Mouse (Mus musculus): ENCODE measurements around the gene Mospd3.
A peak's percentile ranks its signal among the peaks of the same experiment; 100 is the strongest.

The Mospd3 gene

GRCm38 (mm10) chr5:137574470-137574901 is 26.4 kb downstream of the Mospd3 start:
- no peak for DNase-seq (ENCODE audit: low spot score)

- DNase-seq (ENCODE audit: low spot score) = peak; percentile 46
These were observed 29.9 kb downstream of the Mospd3 start for GRCm38 (mm10) chr5:137570691-137571586.

DNA sequence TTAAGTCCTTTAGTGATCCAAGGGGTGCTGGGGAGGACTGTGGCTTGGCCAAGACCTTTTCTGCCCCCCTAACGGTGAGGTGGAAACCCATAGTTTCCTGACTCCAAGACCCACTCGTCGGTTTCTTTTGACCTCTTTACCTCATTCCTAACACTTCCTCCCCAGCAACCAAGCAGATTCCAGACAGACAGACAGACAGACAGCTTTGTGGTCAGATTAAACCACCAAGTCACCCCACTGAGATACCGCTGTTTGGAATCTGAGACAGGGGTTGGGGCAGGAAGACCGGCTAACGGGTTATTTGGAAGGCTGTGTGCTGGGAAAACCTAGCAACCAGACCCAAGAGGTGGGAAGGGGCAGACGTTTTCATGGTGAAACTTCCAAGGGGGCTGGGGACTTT is 30.7 kb downstream of the Mospd3 start:
- DNase-seq (ENCODE audit: low spot score) = no peak

GRCm38 (mm10) chr5:137569665-137570064 is 31.2 kb downstream of the Mospd3 start, which contains the start of gene Tfr2:
Tfr2 (plus strand) TSS chr5:137569840.
- peak; percentile 87 for DNase-seq (ENCODE audit: low spot score)

- DNase-seq (ENCODE audit: low spot score) = no peak
These were observed 31.8 kb downstream of the Mospd3 start for GRCm38 (mm10) chr5:137569031-137569430.

GRCm38 (mm10) chr5:137568223-137568798 is 32.5 kb downstream of the Mospd3 start:
- DNase-seq (ENCODE audit: low spot score) = no peak

DNA sequence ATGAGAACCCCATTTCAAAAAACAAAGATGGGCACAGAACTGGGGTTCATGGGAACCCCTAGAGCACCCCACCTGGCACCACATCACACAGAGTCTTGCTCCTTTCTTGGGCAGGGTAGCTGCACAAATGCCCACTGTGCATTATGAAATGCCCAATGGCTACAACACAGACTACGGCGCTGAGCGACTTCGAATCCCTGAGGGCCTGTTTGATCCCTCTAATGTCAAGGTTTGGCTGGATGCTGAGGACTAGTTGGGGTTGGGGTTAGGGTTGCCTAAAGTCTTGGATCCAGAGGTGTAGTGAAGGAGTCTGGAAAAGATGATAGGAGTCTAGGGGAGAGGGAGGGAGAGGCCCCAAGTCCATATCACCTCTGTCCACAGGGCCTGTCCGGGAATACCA is 34.4 kb downstream of the Mospd3 start:
- no peak for DNase-seq (ENCODE audit: low spot score)

- no peak for DNase-seq (ENCODE audit: low spot score)
These were observed 35.1 kb downstream of the Mospd3 start for GRCm38 (mm10) chr5:137565744-137566143.

- no peak for DNase-seq (ENCODE audit: low spot score)
These were observed 37.9 kb downstream of the Mospd3 start for GRCm38 (mm10) chr5:137562965-137563364.

DNA sequence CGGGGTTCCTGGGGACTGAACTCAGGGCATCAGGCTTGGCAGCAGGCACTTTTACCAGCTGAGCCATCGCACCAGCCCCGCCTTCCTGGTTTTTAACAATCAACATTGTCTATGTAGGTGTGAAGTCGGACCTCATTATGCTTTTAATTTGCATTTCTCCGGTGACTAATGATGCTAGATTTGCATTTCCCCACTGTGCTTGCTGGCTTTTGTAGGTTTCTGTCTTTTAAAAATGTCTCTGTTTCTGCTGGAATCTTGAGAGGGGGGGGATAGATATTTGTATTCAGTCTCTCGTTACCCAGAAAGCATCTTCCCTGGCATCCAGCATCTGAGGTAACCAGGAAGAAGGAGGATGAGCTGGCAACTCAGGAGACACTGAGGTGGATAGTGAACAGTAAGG is 39.3 kb downstream of the Mospd3 start:
- no peak for DNase-seq (ENCODE audit: low spot score)

DNA sequence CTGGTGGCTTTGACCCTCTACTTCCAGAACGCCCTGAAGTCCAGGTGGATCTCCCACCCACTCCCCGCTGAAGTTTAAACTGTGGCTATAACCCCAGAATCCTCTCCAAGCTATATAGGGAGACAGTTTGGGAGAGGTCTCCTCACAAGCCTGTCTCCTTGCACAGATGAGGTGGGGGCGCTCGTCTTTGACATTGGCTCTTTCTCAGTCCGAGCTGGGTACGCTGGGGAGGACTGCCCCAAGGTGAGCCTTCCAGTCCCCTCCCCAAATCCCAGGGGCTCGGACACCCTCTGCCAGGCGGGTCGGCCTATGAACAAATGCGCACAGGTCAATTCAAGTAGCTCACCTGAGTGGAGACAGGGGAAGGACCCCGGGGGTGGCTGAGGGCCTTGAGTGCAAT is 47.0 kb downstream of the Mospd3 start:
- DNase-seq (ENCODE audit: low spot score) = no peak

DNA sequence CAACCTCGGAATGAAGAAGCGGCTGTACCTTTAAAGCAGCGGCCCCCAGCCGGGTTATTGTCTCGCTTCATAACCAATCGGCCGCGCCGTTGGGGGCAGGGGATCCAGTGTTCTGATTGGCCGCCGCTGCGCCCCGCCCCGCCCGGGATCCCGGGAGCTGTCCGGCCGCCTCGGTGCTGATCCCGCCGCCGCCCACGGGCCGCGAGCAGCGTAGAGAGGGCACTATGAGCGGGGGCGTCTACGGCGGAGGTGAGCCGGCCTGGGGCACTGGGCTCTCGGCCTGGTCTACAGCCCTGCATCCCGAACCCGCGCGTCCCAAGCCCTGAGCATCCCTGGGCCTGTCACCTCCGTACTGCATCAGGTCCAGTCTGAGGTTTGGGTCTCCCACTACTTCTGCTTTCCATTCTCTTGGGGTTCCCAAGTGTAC is 47.4 kb downstream of the Mospd3 start, which contains the start of gene Actl6b:
TSS of gene Actl6b (plus strand) at position 107 of the 427 bp plus-strand sequence.
- DNase-seq (ENCODE audit: low spot score) = peak; percentile 46

- no peak for DNase-seq (ENCODE audit: low spot score)
These were observed 47.9 kb downstream of the Mospd3 start for GRCm38 (mm10) chr5:137553000-137553399.

- no peak for DNase-seq (ENCODE audit: low spot score)
These were observed 49.7 kb downstream of the Mospd3 start for GRCm38 (mm10) chr5:137551119-137551518.

DNA sequence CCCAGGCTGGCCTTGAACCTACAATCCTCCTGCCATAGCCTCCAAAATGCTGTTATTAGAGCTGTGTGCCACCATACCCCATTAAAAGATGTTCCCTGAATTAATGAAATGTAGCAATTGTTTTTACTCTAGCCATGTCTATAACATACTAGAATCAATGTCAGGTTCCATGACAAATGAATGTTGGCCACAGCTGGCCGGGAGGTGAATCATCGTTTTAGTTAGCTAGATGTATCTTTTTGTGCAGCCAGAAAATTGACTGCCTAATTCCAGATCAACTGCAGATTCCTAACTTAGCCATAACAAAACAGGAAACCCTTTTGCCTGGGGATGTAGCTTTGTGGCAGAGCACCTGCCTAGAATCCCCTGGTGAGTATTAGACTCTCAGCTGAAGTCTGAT is 51.0 kb downstream of the Mospd3 start:
- DNase-seq (ENCODE audit: low spot score) = no peak

All from spleen, adult 12 weeks (tissue).